Mouse (Mus musculus): ENCODE measurements around the gene Tm7sf2. TPM values are rescaled to one million over a fixed set of nuclear protein-coding genes. Genes with fewer than 3 reads are reported as not detected.

The Tm7sf2 gene
- polyA plus RNA-seq, 1 experiment = 49.4 TPM

DNA sequence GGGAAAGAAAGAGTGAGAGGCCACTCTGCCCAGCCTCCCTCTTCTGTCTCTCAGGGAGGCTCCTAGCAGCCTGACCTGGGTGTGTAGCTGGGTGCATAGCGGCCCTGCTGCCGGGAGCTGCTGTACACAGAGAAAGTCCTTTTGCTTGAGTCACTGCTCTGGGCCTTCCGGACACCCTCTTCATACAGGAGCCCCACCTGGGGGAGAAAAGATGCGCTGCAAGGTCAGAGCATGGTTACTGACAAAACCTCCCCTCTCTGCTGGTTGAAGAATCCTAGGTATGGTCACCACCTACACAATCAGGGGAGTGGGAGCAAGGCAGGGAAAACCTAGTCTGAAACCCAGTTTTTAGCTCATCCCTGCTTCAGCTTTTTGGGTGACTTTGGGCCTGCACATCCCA is 778 bp upstream of the Tm7sf2 start:
- H3K4me3 ChIP-seq (ENCODE audit: low read depth, low read length) = no peak overlapping the region
- TF ChIP-seq CTCF (IDR thresholded peaks at IDR 0.05; ENCODE audit: extremely low read depth, insufficient read length, insufficient replicate concordance, low read depth, low read length) (no peak), POLR2A (IDR thresholded peaks at IDR 0.05; ENCODE audit: low read depth, low read length) (no peak)
- peaks cover 27% of the 10 kb centered on the region for H3K36me3 ChIP-seq (ENCODE audit: control insufficient read depth, insufficient read depth, low read length)
- WGBS = 74% methylated on average over 4 of the region's 4 CpGs
- H3K4me1 ChIP-seq (ENCODE audit: control insufficient read depth, insufficient read depth, insufficient read length, low read length) = peaks cover 8% of the 10 kb centered on the region
- H3K27me3 ChIP-seq (ENCODE audit: control insufficient read depth, insufficient read depth, low read length) = no peaks in the 10 kb centered on the region
- no peak overlapping the region for H3K27ac ChIP-seq (ENCODE audit: insufficient read depth, low read depth, low read length)

DNA sequence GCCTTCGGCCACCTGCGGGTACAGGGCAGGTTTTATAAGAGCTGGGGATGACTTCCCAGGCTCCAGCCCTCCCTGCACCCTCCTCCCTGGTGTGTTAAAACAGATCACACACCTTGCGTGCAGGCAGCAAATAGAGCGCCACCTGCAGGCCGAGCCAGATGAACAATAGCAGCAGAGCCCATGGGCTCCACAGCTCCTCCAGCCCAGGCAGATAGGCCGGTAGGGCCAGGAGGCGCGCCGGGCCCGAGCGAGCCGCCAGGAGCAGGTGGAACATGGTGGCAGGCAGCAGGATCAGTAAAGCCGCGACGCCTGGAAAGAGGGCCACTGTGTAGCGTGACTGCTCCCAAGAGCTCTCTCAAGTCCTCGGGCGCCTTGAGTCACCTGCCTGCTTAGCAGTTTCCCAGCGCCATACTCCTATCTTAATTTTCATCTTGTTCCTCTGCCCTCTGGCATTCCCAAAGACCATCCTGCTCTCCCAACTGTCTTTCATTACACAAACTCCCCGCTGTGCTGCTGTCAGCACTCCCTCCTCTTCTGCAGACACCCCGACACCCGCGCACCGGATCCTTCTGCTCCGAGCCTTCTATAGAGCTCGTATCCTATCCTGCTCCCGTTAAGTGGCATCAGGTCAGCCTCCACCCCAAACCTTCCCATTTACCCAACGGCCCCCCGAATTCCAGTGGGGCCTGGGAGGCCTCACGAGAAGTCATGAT is 1.0 kb downstream of the Tm7sf2 start:
- peaks cover 12% of the 10 kb centered on the region for H3K4me1 ChIP-seq (ENCODE audit: control insufficient read depth, insufficient read depth, insufficient read length, low read length)
- H3K4me3 ChIP-seq (ENCODE audit: low read depth, low read length) = peak overlapping the region; percentile 67
- peaks cover 17% of the 10 kb centered on the region; the same call in 1 of the 2 replicates for H3K36me3 ChIP-seq (ENCODE audit: control insufficient read depth, insufficient read depth, low read length)
- TF ChIP-seq CTCF (IDR thresholded peaks at IDR 0.05; ENCODE audit: extremely low read depth, insufficient read length, insufficient replicate concordance, low read depth, low read length) (peak; percentile 79), POLR2A (IDR thresholded peaks at IDR 0.05; ENCODE audit: low read depth, low read length) (no peak)
- peak overlapping the region; percentile 33 for H3K27ac ChIP-seq (ENCODE audit: insufficient read depth, low read depth, low read length)
- under 1% methylated on average over 30 of the region's 30 CpGs for WGBS
- H3K27me3 ChIP-seq (ENCODE audit: control insufficient read depth, insufficient read depth, low read length) = no peaks in the 10 kb centered on the region

DNA sequence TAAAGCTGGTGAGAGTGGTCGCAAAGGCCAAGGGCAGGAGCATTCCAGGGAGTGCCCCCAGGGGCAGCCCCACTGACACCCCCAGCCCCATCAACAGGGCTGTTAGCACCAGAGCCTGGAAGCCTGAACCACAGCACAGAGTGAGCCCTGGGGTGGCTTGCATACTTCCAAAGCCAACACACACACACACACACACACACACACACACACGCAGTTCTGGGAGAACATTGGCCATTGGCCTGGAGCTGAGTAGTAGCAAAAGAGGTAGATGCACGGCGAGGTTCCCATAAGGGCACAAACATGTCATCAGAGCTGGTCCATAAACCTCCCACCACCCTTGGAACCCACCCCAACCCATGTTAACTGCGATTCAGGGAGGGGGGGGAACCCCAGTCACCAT is 1.6 kb downstream of the Tm7sf2 start:
- TF ChIP-seq POLR2A (IDR thresholded peaks at IDR 0.05; ENCODE audit: low read depth, low read length) = no peak
- no peak for TF ChIP-seq CTCF (IDR thresholded peaks at IDR 0.05; ENCODE audit: extremely low read depth, insufficient read length, insufficient replicate concordance, low read depth, low read length)
- no peaks in the 10 kb centered on the region for H3K27me3 ChIP-seq (ENCODE audit: control insufficient read depth, insufficient read depth, low read length)
- peaks cover 13% of the 10 kb centered on the region for H3K4me1 ChIP-seq (ENCODE audit: control insufficient read depth, insufficient read depth, insufficient read length, low read length)
- no peak overlapping the region for H3K27ac ChIP-seq (ENCODE audit: insufficient read depth, low read depth, low read length)
- 21% methylated on average over 5 of the region's 5 CpGs for WGBS
- H3K36me3 ChIP-seq (ENCODE audit: control insufficient read depth, insufficient read depth, low read length) = peaks cover 17% of the 10 kb centered on the region; the same call in 1 of the 2 replicates
- peak overlapping the region; percentile 67 for H3K4me3 ChIP-seq (ENCODE audit: low read depth, low read length)

DNA sequence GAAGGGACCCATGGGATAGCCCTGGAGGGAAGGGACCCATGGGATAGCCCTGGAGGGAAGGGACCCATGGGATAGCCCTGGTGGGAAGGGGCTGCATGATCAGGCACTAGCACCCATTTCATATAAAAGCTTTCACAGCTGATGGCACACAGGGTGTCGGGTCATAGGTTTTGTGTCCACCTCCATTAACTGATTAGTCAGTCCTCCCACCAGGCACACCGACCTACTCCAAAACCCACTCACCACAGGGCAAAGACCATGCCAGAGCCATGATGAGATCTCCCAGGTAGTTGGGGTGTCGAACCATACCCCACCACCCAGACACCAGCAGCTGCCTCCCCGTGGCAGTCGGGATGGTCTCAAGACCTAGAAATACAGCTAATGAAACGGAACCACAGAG is 5.1 kb downstream of the Tm7sf2 start:
- Histone ChIP-seq H3K36me3 (ENCODE audit: control insufficient read depth, insufficient read depth, low read length) (peaks cover 7% of the 10 kb centered on the region), H3K4me1 (ENCODE audit: control insufficient read depth, insufficient read depth, insufficient read length, low read length) (peaks cover 11% of the 10 kb centered on the region), H3K4me3 (ENCODE audit: low read depth, low read length) (no peak overlapping the region), H3K27ac (ENCODE audit: insufficient read depth, low read depth, low read length) (no peak overlapping the region), H3K27me3 (ENCODE audit: control insufficient read depth, insufficient read depth, low read length) (no peaks in the 10 kb centered on the region)
- TF ChIP-seq CTCF (IDR thresholded peaks at IDR 0.05; ENCODE audit: extremely low read depth, insufficient read length, insufficient replicate concordance, low read depth, low read length) = no peak
- no peak for TF ChIP-seq POLR2A (IDR thresholded peaks at IDR 0.05; ENCODE audit: low read depth, low read length)
- WGBS = 91% methylated on average over 6 of the region's 6 CpGs

GRCm38 (mm10) chr19:6062418-6062817 is 5.8 kb downstream of the Tm7sf2 start:
- 16% methylated on average over 5 of the region's 5 CpGs for WGBS
- no peak for TF ChIP-seq POLR2A (IDR thresholded peaks at IDR 0.05; ENCODE audit: low read depth, low read length)
- no peak for TF ChIP-seq CTCF (IDR thresholded peaks at IDR 0.05; ENCODE audit: extremely low read depth, insufficient read length, insufficient replicate concordance, low read depth, low read length)
- Histone ChIP-seq H3K4me1 (ENCODE audit: control insufficient read depth, insufficient read depth, insufficient read length, low read length) (peaks cover 9% of the 10 kb centered on the region), H3K36me3 (ENCODE audit: control insufficient read depth, insufficient read depth, low read length) (peaks cover 7% of the 10 kb centered on the region), H3K27ac (ENCODE audit: insufficient read depth, low read depth, low read length) (peak overlapping the region; percentile 88), H3K4me3 (ENCODE audit: low read depth, low read length) (peak overlapping the region; percentile 97), H3K27me3 (ENCODE audit: control insufficient read depth, insufficient read depth, low read length) (no peaks in the 10 kb centered on the region)

DNA sequence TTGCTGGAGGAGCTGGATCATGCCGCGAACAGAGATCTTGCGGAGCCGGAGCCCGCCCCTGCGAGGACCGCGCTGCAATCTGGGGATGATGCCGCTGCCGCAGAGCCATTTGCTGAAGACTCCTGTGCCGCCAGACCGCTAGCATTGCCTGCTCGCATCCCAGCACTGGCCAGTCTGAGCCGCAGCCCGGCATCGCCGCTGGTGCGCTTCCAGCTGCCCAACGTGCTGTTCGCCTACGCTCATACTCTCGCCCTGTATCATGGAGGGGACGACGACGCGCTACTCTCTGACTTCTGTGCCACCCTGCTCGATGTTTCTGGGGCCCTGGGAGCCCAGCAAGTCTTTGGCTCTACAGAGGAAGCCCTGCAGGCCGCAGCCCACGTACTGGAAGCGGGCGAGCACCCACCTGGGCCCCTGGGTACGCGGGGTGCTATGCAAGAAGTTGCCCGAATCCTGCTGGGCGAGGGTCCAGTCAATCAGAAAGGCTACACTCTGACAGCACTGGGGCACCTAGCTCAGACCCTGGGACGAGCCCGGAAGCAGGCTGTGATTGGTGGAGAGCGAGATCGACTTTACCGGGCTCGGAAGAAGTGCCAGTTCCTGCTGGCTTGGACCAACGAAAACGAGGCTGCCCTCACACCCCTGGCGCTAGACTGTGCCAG is 6.4 kb downstream of the Tm7sf2 start:
- peak overlapping the region; percentile 88 for H3K27ac ChIP-seq (ENCODE audit: insufficient read depth, low read depth, low read length)
- under 1% methylated on average over 44 of the region's 44 CpGs for WGBS
- TF ChIP-seq POLR2A (IDR thresholded peaks at IDR 0.05; ENCODE audit: low read depth, low read length) (peak; percentile 29; the same call in 1 of the 2 replicates), CTCF (IDR thresholded peaks at IDR 0.05; ENCODE audit: extremely low read depth, insufficient read length, insufficient replicate concordance, low read depth, low read length) (no peak)

GRCm38 (mm10) chr19:6061021-6061533 is 7.1 kb downstream of the Tm7sf2 start, which contains the start of gene Znhit2:
TSS of gene Znhit2 (plus strand) at chr19:6061192.
- H3K4me1 ChIP-seq (ENCODE audit: control insufficient read depth, insufficient read depth, insufficient read length, low read length) = peaks cover 7% of the 10 kb centered on the region
- WGBS = under 1% methylated on average over 58 of the region's 58 CpGs
- peak; percentile 86 for TF ChIP-seq POLR2A (IDR thresholded peaks at IDR 0.05; ENCODE audit: low read depth, low read length)
- TF ChIP-seq CTCF (IDR thresholded peaks at IDR 0.05; ENCODE audit: extremely low read depth, insufficient read length, insufficient replicate concordance, low read depth, low read length) = no peak
- H3K36me3 ChIP-seq (ENCODE audit: control insufficient read depth, insufficient read depth, low read length) = peaks cover 7% of the 10 kb centered on the region
- no peaks in the 10 kb centered on the region for H3K27me3 ChIP-seq (ENCODE audit: control insufficient read depth, insufficient read depth, low read length)
- H3K4me3 ChIP-seq (ENCODE audit: low read depth, low read length) = peak within 1 kb of the TSS; percentile 97
- H3K27ac ChIP-seq (ENCODE audit: insufficient read depth, low read depth, low read length) = peak within 1 kb of the TSS; percentile 88

More for the DNA sequence above, 6.4 kb downstream of the Tm7sf2 start:
- Histone ChIP-seq H3K4me1 (ENCODE audit: control insufficient read depth, insufficient read depth, insufficient read length, low read length) (peaks cover 6% of the 10 kb centered on the region), H3K27me3 (ENCODE audit: control insufficient read depth, insufficient read depth, low read length) (no peaks in the 10 kb centered on the region), H3K4me3 (ENCODE audit: low read depth, low read length) (peak overlapping the region; percentile 97), H3K36me3 (ENCODE audit: control insufficient read depth, insufficient read depth, low read length) (peaks cover 7% of the 10 kb centered on the region)
